Mouse (Mus musculus) NIH3T3 (cell line): ENCODE measurements around the gene Ptch1.
A peak's percentile ranks its signal among the peaks of the same experiment; 100 is the strongest.

Experiments used
- DNase-seq: peaks from one replicate; pipeline ENCODE4 v3.0.0-alpha.2; 2012; ENCODE audit warnings: low read depth

Gene Ptch1

GRCm38 (mm10) chr13:63573256-63573835 lies at the start of gene Ptch1:
TSS of gene Ptch1 (minus strand) at chr13:63573598.
- DNase-seq: peak; percentile 6

DNA sequence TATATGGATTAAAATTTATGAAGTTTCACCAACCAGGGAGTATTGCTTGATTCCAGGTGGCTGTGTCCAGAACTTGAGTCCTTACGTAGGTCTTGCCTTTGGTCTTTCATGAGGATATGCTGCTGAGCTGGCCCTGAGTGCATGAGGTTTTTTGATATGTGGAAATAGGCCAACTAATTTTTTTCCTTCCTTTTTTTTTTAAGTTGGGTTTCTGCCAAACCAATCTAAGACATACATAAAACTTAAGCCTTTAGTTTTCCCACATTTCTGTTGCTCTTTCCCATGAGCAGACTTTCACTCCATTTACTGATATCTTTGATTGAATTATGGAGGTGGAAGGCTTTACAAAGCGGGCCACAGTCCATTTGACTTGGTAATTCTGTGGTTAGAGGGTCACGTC lies 47.9 kb upstream of the Ptch1 start:
- no peak for DNase-seq

DNA sequence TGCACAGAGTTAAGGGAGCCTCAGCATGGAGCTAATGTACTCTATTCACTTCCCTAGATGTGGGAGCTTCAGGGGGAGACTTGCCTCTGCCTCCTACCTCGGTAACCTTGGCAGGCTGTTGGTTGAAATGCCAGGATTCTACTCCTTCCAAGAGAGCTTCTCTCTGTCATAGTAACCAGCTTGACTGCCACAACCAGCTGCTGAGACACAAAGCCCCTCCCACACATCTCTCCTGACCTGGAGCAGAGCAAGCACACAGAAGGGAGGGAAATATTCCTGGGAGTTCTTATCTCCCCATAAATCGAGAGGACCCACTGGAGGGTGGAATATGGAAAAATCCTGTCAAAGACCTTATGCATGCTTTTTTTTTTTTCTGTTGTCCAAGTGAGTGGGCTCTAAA lies 39.8 kb upstream of the Ptch1 start:
- DNase-seq: no peak

- DNase-seq: no peak
Measured at GRCm38 (mm10) chr13:63609734-63610133, 36.3 kb upstream of the Ptch1 start.

- DNase-seq: no peak
Measured at GRCm38 (mm10) chr13:63597593-63597992, 24.2 kb upstream of the Ptch1 start.

- DNase-seq: no peak
Measured at GRCm38 (mm10) chr13:63595869-63596268, 22.5 kb upstream of the Ptch1 start.

DNA sequence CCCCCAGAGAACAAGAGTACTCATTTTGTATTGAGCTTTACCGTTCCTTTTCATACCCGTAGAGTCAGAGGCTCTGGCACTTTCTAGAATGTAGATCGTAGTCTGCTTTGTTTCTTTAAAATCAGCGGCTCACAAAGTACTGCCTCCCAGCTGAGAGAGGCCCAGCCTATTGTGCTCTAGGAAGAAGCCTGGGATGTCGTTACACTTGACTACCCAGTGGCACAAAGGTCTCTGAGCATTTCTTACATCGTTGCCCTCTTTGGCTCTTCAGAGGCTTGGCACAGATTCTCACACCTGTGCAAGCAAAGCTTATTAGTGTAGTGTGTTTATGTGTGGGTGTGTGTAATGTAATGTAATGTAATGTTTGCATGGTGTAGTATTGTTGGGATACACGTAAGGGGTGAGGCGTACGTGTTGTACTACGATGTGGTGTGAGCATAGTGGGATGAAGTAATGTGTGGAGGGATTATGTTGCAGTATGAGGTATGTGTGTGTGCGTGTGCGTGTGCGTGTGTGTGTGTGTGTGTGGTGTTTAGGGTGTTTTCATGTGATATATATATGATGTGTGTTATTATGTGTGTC lies 20.2 kb upstream of the Ptch1 start:
- DNase-seq: no peak

GRCm38 (mm10) chr13:63592755-63593154 lies 19.4 kb upstream of the Ptch1 start:
- DNase-seq: no peak

DNA sequence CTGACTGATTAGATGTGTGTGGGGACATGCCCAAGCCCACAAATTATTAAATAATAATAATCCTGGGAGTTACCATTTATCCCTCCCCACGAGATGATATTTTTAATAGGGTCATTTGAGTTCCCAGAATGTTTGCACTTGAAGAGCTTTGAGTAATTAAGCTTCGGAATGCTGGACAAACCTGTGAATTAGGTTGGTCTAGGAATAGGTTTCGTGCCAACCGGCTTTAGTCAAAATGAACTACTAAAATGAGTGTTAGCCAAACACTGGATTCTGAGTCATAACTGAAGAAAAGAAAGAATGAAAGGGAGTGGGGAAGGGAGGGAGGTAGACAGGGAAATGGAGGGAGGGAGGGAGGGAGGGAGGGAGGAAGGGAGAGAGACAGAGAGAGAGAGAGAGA lies 1.2 kb upstream of the Ptch1 start:
- DNase-seq: no peak

- no peak for DNase-seq
Measured at GRCm38 (mm10) chr13:63572453-63573255, 744 bp downstream of the Ptch1 start.

DNA sequence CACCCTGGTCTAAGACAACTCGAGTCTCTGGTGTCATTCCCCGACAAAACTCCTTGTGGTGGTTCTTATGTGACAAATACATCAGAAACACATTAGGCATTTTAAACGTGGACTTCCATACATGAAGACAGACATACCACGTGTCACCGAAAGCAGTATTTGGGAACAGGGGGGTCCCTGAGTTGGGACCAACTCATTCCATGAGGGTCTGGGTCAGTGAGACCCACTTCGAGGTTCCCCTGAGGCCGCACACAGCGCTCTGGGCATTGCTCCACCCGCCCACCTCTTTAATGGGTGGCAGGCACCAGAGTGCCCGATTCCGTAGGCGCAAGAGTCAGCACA lies 1.3 kb downstream of the Ptch1 start:
- DNase-seq: no peak

- no peak for DNase-seq
Measured at GRCm38 (mm10) chr13:63570456-63570855, 2.9 kb downstream of the Ptch1 start.

DNA sequence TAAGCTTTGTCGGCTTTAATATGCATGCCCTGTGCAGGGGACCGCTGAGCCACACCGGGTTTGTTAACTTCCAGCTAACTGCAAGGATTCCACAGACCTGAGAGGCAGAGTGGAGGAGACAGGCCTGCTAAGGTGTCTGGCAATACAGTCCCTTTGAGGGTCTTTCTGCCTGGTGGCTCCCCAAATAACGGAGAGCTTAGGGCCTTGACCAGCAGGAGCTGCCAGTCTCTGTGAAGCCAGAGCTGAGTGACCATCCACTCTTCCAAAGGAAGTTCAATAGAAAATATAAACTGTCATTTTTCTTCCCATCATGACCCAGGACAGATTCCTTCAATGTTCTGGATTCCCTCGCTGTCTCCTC lies 4.0 kb downstream of the Ptch1 start:
- no peak for DNase-seq

GRCm38 (mm10) chr13:63568741-63569395 lies 4.5 kb downstream of the Ptch1 start:
- DNase-seq: no peak

DNA sequence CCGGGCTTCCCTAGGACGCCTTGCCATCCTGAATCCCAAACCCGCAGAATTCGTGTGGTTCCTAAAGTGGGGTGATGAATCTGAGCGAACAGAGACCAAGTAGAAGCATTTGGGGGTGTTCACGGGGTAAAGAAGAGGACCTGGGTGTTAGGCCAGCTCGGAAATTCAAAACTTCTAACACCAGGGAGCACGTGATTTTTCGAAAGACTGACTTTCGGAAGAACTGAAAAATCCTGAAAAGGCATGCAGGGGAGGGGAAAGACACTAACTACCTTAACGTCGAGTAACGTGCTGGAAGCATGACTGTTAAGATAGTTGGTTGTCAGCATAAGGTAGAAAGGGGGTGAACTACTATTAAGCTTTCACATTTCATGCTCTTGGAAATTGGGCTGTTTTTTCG lies 5.1 kb downstream of the Ptch1 start:
- DNase-seq: no peak

DNA sequence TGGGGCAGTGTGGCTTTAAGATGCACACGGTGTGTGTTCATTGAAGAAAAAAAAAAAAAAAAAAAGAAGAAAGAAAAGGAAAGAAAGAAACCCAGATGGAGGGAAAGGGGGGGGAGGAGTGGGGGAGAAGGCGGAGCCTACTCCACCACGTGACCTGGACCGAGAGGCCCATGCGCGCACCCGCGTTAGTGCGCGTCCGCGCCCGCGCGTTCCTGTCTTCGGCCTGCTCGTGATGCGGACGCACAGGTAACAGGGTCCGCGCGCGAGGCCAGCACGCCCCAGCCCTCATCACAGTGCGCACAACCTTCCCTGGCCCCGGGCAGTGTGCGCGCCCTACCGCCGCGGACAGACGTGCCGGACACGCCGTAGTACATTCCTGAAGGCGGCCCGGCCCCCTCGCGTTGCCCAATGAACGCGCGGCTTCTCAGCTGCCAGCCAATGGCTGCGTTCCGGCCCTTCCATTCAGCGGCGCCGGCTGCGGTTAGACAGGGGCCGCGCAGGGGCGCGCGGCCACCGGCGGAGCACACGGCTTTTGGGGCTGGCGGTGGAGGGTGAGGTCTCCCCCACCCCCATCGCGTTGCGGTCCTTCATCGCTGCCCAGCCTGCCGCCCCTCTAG lies 5.6 kb downstream of the Ptch1 start:
- peak; percentile 93 for DNase-seq

DNA sequence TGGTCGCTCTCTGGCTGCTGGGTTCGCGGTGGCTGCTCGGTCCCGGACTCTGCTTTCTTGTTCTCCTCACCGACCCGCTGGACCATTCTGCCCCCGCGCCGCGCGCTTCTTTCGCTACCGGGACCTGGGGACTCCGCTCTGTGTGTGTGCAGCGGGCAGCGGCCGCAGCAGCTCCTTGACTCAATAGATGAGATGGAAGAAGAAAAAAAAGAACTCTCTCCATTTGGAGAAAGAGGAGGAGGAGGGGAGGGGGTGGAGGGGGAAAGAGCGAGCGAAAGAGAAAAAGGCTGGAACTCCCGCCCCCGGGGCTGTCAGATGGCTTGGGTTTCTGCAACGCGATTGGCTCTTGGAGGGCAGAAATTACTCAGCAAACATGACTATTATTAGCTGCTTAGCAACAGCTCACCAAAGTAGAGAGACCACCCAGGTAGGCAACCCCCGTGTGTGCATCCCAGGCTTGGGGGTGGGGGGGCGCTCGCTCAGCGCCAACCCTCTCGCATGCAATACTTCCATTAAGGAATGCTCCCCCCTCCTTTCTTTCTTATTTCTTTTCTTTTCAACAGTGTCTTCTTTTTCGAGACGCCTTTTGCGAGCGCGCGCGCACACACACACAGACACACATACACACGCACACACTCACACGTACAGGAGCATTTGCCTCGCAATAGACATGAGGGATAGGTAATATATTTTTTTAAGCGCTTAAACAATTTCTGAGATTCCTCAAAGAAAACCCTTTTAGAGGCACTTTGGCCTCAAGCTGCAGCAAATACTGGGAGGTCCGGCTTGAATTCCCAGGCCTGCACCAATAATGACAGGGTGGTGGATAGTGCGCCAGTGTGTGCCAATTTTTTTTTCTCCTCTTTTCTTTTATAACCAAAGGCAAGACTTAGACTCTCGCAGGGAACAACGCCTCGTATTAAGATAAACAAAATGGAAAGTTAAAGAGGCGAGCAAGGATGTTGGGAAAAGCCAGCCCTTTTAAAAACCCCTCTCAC lies 7.1 kb downstream of the Ptch1 start:
- peak; percentile 88 for DNase-seq

DNA sequence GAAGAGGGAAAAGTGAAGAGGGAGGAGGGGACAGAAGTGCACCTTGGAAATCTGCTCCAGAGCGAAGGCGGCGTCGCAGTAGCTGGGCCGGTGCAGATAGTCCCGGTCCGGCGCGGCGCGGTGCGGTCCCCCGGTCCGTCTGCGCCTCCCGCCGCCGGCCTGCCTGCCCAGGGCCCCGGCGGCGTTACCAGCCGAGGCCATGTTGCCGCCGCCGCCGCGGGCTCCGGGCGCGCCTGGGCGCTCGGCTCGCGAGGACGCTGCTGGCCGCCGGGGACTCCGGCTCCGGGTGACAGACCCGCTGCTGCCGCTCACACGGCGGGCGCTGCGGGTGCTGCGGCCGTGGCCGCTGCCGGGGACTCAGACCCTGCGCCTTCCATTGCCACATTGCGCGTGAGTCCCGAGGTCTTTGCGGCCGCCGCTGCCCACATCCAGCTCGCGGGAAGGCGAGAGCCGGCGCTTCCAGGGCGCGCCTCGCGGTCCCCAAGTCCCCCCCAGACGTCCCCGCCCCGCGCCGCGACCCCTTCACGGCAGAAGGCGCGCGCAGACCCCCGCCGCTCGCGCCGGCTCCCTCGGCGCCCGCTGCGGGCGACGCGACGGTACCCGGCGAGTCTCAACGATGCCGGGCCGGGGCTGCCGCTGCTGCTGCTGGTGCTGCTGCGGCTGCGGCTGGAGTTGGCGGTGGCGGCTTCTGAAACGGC lies 7.9 kb downstream of the Ptch1 start:
- DNase-seq: peak; percentile 54

- DNase-seq: peak; percentile 79
Measured at GRCm38 (mm10) chr13:63564626-63565319, 8.6 kb downstream of the Ptch1 start.
